Mouse (Mus musculus): ENCODE data around the gene Aagab.

- TF ChIP-seq CTCF (IDR thresholded peaks at IDR 0.05; ENCODE audit: low read depth) = no peak
- no peak for TF ChIP-seq EP300 (IDR thresholded peaks at IDR 0.05; ENCODE audit: low read depth)
Observed at GRCm38 (mm10) chr9:63654575-63654974, 52.1 kb downstream of the Aagab start.

Measured in liver, postnatal 0 days (tissue).